8 mouse cellular contexts compared by ENCODE assay signal in genomic region chr5:113180755-113181154, GRCm38 (mm10). TPM values are rescaled to one million over a fixed set of nuclear protein-coding genes. Genes with fewer than 3 reads are reported as not detected.
A peak's percentile ranks its signal among the peaks of the same experiment; 100 is the strongest.
DNase-seq lines count a peak whose midpoint lies in the region; ATAC-seq and TF ChIP-seq lines count a peak whose summit lies in the region.

No protein-coding gene starts in this region.

- H3K9ac ChIP-seq in heart, embryonic 14.5 days (ENCODE audit: low read length): peak overlapping the region; percentile 62
- no peak overlapping the region for H3K9ac ChIP-seq in hindbrain, embryonic 15.5 days
- peak overlapping the region; percentile 59; the same call in 1 of the 2 replicates for H3K9ac ChIP-seq in midbrain, embryonic 11.5 days (ENCODE audit: low read length)

- H3K27ac ChIP-seq in heart, embryonic 14.5 days (replicated peaks in 1 of 2; ENCODE audit: control insufficient read depth in 1 of 2, insufficient read depth in 1 of 2, low read depth in 2 of 2, low read length in 2 of 2): peak overlapping the region; percentile 78 to 81
- peak overlapping the region; percentile 94 for H3K27ac ChIP-seq in bone marrow macrophage, adult 2 months (ENCODE audit: insufficient read depth, low read depth, low read length)
- H3K27ac ChIP-seq in hindbrain, embryonic 15.5 days (replicated peaks): peak overlapping the region; percentile 65
- H3K27ac ChIP-seq in midbrain, embryonic 11.5 days (ENCODE audit: low read depth, low read length): no peak overlapping the region

- H3K4me1 ChIP-seq in heart, embryonic 14.5 days (ENCODE audit: control insufficient read depth in 2 of 2, insufficient read depth in 2 of 2, low read length in 2 of 2): peaks cover 3 to 12% of the 10 kb centered on the region in 2 experiments
- H3K4me1 ChIP-seq in bone marrow macrophage, adult 2 months (ENCODE audit: control insufficient read depth, insufficient read depth, low read length): peaks cover 27% of the 10 kb centered on the region
- H3K4me1 ChIP-seq in hindbrain, embryonic 15.5 days (replicated peaks): peaks cover 9% of the 10 kb centered on the region
- H3K4me1 ChIP-seq in midbrain, embryonic 11.5 days (ENCODE audit: control insufficient read depth, insufficient read depth, low read length): peaks cover 7% of the 10 kb centered on the region

- TF ChIP-seq POLR2A in bone marrow macrophage, adult 2 months (IDR thresholded peaks at IDR 0.05; ENCODE audit: borderline replicate concordance, low read depth, low read length): no peak

- 80% methylated on average over 15 of the region's 15 CpGs for WGBS in heart, embryonic 14.5 days
- 81% methylated on average over 15 of the region's 15 CpGs for WGBS in hindbrain, embryonic 15.5 days
- WGBS in midbrain, embryonic 11.5 days: 83% methylated on average over 15 of the region's 15 CpGs

- no peak for DNase-seq in heart, adult 9 months (ENCODE audit: low spot score in 2 of 2)
- no peak for DNase-seq in midbrain, embryonic 11.5 days (ENCODE audit: low spot score, missing footprints)
- no peak for DNase-seq in frontal cortex, postnatal 25 days (ENCODE audit: low spot score in 2 of 2)
- no peak for DNase-seq in urinary bladder, postnatal 25 days (ENCODE audit: low spot score)

- no peak for TF ChIP-seq CTCF in bone marrow macrophage, adult 2 months (IDR thresholded peaks at IDR 0.05; ENCODE audit: low read depth, low read length)

- H3K27me3 ChIP-seq in heart, embryonic 14.5 days (ENCODE audit: control insufficient read depth, insufficient read depth, low read length): no peaks in the 10 kb centered on the region
- no peaks in the 10 kb centered on the region for H3K27me3 ChIP-seq in hindbrain, embryonic 15.5 days
- no peaks in the 10 kb centered on the region for H3K27me3 ChIP-seq in midbrain, embryonic 11.5 days (ENCODE audit: control insufficient read depth, insufficient read depth, low read length)

- no peaks in the 10 kb centered on the region for H3K9me3 ChIP-seq in heart, embryonic 14.5 days (ENCODE audit: control insufficient read depth, low read length)
- H3K9me3 ChIP-seq in hindbrain, embryonic 15.5 days: no peaks in the 10 kb centered on the region
- no peaks in the 10 kb centered on the region for H3K9me3 ChIP-seq in midbrain, embryonic 11.5 days (ENCODE audit: control insufficient read depth, low read length)

- ATAC-seq in heart, embryonic 14.5 days (ENCODE audit: insufficient number of reproducible peaks, insufficient read depth, low FRiP score, low read depth): no peak
- ATAC-seq in hindbrain, embryonic 15.5 days (ENCODE audit: low FRiP score, low read depth): no peak
- ATAC-seq in midbrain, embryonic 11.5 days (ENCODE audit: low FRiP score): no peak
- ATAC-seq in erythroid progenitor cell, adult 5-6 weeks (replicated peaks; ENCODE audit: low FRiP score, poor library complexity, severe bottlenecking): no peak

- H3K4me2 ChIP-seq in heart, embryonic 14.5 days (ENCODE audit: low read length): peak overlapping the region; percentile 69
- peak overlapping the region; percentile 55 for H3K4me2 ChIP-seq in hindbrain, embryonic 15.5 days
- peak overlapping the region; percentile 51; the same call in 1 of the 2 replicates for H3K4me2 ChIP-seq in midbrain, embryonic 11.5 days

- H3K4me3 ChIP-seq in heart, embryonic 14.5 days (ENCODE audit: control insufficient read depth in 1 of 2, insufficient read depth in 1 of 2, low read depth in 1 of 2, low read length in 2 of 2): 0 out of 4 replicates have a peak overlapping the region, but pooled peaks of 1 of the 2 experiments have one; percentile 25
- H3K4me3 ChIP-seq in bone marrow macrophage, adult 2 months (ENCODE audit: insufficient read depth, low read length): peak overlapping the region; percentile 61
- no peak overlapping the region for H3K4me3 ChIP-seq in hindbrain, embryonic 15.5 days
- no peak overlapping the region; the same call in 1 of the 2 replicates for H3K4me3 ChIP-seq in midbrain, embryonic 11.5 days (ENCODE audit: low read depth, low read length)

- H3K36me3 ChIP-seq in heart, embryonic 14.5 days (ENCODE audit: control insufficient read depth, insufficient read depth, low read length): peaks cover 5% of the 10 kb centered on the region; the same call in 1 of the 2 replicates
- no peaks in the 10 kb centered on the region for H3K36me3 ChIP-seq in hindbrain, embryonic 15.5 days
- no peaks in the 10 kb centered on the region for H3K36me3 ChIP-seq in midbrain, embryonic 11.5 days (ENCODE audit: control insufficient read depth, insufficient read depth, low read length)

RNA-seq across cellular contexts. Expression of gene 2900026A02Rik, which starts 40.3 kb away (rescaled TPM):
- 10.3 TPM in 2 replicates for polyA plus RNA-seq in heart, embryonic 14.5 days (2014; fragmentation: Nextera tagmentation; extraction: Ambion mirVana)
- polyA plus RNA-seq in bone marrow macrophage, adult 2 months (2012; ENCODE audit: insufficient read depth, insufficient read length, missing spikeins): 5.7 and 5.9 TPM in 2 replicates
- polyA plus RNA-seq in hindbrain, embryonic 15.5 days (2015; fragmentation: Nextera tagmentation; extraction: Ambion mirVana): 3.8 and 3.9 TPM in 2 replicates
- polyA plus RNA-seq in midbrain, embryonic 11.5 days (2014; fragmentation: Nextera tagmentation; extraction: Ambion mirVana): 0.98 and 1.2 TPM in 2 replicates
- total RNA-seq in erythroid progenitor cell, adult 5-6 weeks (2015; ENCODE audit: low replicate concordance): 1.8 and 2.1 TPM in 2 replicates
- total RNA-seq in erythroid progenitor cell, adult 5-6 weeks (2017; ENCODE audit: low replicate concordance): 0.13 TPM in 1 of 2 replicates, not detected in the other

RNA-seq across cellular contexts. Expression of gene Tmem211, which starts 46.0 kb away (rescaled TPM):
- polyA plus RNA-seq in heart, embryonic 14.5 days (2014; fragmentation: Nextera tagmentation; extraction: Ambion mirVana): not detected in 2 replicates
- not detected in 2 replicates for polyA plus RNA-seq in bone marrow macrophage, adult 2 months (2012; ENCODE audit: insufficient read depth, insufficient read length, missing spikeins)
- polyA plus RNA-seq in hindbrain, embryonic 15.5 days (2015; fragmentation: Nextera tagmentation; extraction: Ambion mirVana): not detected in 2 replicates
- 0.16 TPM in 1 of 2 replicates, not detected in the other for polyA plus RNA-seq in midbrain, embryonic 11.5 days (2014; fragmentation: Nextera tagmentation; extraction: Ambion mirVana)
- not detected in 2 replicates for total RNA-seq in erythroid progenitor cell, adult 5-6 weeks (2015; ENCODE audit: low replicate concordance)
- total RNA-seq in erythroid progenitor cell, adult 5-6 weeks (2017; ENCODE audit: low replicate concordance): not detected in 2 replicates
